ENCODE assay signal across 32 mouse cellular contexts in the genomic region with DNA sequence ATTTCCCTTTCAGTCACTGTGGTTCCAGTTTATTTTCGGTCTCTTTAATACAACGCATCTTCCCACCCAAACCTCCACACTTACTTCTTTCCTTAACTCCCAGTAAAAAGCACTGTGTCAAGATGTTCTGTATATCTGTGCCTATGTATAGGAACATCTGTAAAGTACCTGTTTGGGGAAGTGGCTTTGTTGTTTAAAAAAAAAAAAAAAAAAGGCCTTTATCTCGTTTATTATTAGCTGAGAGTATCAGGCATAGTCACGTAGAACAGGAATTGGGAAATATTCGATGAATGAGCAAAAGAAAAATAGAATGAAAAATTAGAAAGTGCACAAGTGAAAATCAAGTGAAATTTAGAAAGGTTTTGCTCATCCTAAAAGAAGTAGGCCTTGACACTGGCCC.
"Had no signal": no experiment of that assay in that cellular context is flagged by ENCODE, and none has a peak within 500 bp of the region (broad histone marks: within the 10 kb centered on the region; RNA-seq: fewer than 3 reads in every experiment).

No protein-coding gene starts in this region.

- H3K4me3 ChIP-seq: limb, embryonic 10.5 days; limb, embryonic 12.5 days; limb, embryonic 13.5 days; limb, embryonic 15.5 days; liver, embryonic 12.5 days; liver, embryonic 13.5 days; liver, embryonic 15.5 days; lung, embryonic 15.5 days; megakaryocyte, embryonic 14.5 days; midbrain, embryonic 10.5 days; midbrain, embryonic 12.5 days; midbrain, embryonic 13.5 days; midbrain, embryonic 15.5 days; myocyte; neural tube, embryonic 12.5 days had no signal

- H3K27ac ChIP-seq: limb, embryonic 10.5 days; limb, embryonic 12.5 days; limb, embryonic 13.5 days; limb, embryonic 15.5 days; liver, embryonic 12.5 days; liver, embryonic 13.5 days; liver, embryonic 14.5 days; liver, embryonic 15.5 days; lung, embryonic 15.5 days; macrophage; midbrain, embryonic 10.5 days; midbrain, embryonic 12.5 days; midbrain, embryonic 13.5 days; midbrain, embryonic 15.5 days; neural tube, embryonic 12.5 days had no signal

- H3K9me3 ChIP-seq: limb, embryonic 10.5 days; limb, embryonic 12.5 days; limb, embryonic 13.5 days; limb, embryonic 15.5 days; liver, embryonic 12.5 days; liver, embryonic 13.5 days; liver, embryonic 15.5 days; lung, embryonic 15.5 days; megakaryocyte, embryonic 14.5 days; midbrain, embryonic 10.5 days; midbrain, embryonic 12.5 days; midbrain, embryonic 13.5 days; midbrain, embryonic 15.5 days; neural tube, embryonic 12.5 days had no signal

- H3K9ac ChIP-seq: limb, embryonic 12.5 days; limb, embryonic 13.5 days; limb, embryonic 15.5 days; liver, embryonic 12.5 days; liver, embryonic 13.5 days; liver, embryonic 14.5 days; liver, embryonic 15.5 days; liver, postnatal 0 days; lung, embryonic 14.5 days; lung, embryonic 15.5 days; midbrain, embryonic 12.5 days; midbrain, embryonic 13.5 days; midbrain, embryonic 15.5 days; neural tube, embryonic 12.5 days had no signal

- ATAC-seq: liver, embryonic 12.5 days; liver, postnatal 0 days; lung, postnatal 0 days; midbrain, embryonic 13.5 days; midbrain, embryonic 15.5 days; midbrain, embryonic 16.5 days had no signal

- H3K4me2 ChIP-seq: limb, embryonic 12.5 days; limb, embryonic 13.5 days; limb, embryonic 15.5 days; liver, embryonic 11.5 days; liver, embryonic 12.5 days; liver, embryonic 13.5 days; liver, embryonic 15.5 days; lung, embryonic 14.5 days; lung, embryonic 15.5 days; midbrain, embryonic 11.5 days; midbrain, embryonic 12.5 days; midbrain, embryonic 13.5 days; midbrain, embryonic 15.5 days; neural tube, embryonic 12.5 days had no signal

- H3K4me1 ChIP-seq: limb, embryonic 10.5 days; limb, embryonic 12.5 days; liver, embryonic 12.5 days; liver, embryonic 13.5 days; liver, embryonic 15.5 days; lung, embryonic 15.5 days; midbrain, embryonic 10.5 days; midbrain, embryonic 12.5 days; midbrain, embryonic 13.5 days; midbrain, embryonic 15.5 days; neural tube, embryonic 12.5 days had no signal

- H3K36me3 ChIP-seq: limb, embryonic 10.5 days; limb, embryonic 12.5 days; limb, embryonic 13.5 days; limb, embryonic 15.5 days; liver, embryonic 12.5 days; liver, embryonic 13.5 days; liver, embryonic 15.5 days; lung, embryonic 15.5 days; midbrain, embryonic 10.5 days; midbrain, embryonic 12.5 days; midbrain, embryonic 13.5 days; midbrain, embryonic 15.5 days; neural tube, embryonic 12.5 days had no signal

- H3K27me3 ChIP-seq: limb, embryonic 12.5 days; limb, embryonic 13.5 days; limb, embryonic 15.5 days; liver, embryonic 12.5 days; liver, embryonic 13.5 days; liver, embryonic 15.5 days; lung, embryonic 15.5 days; megakaryocyte, embryonic 14.5 days; midbrain, embryonic 12.5 days; midbrain, embryonic 13.5 days; midbrain, embryonic 15.5 days; neural tube, embryonic 12.5 days had no signal

- DNase-seq: left cerebral cortex, postnatal 4 days; liver; liver, embryonic 13.5 days; liver, postnatal 0 days; lung, adult 18-20 months; lung, adult 2 months; lung, embryonic 14.5 days; lung, postnatal 10 days; lung, postnatal 14 days; lung, postnatal 36 days; lung, postnatal 4 days; midbrain, embryonic 14.5 days had no signal
